In genomic region chr15:102520416-102520815, GRCm38 (mm10) we compare ENCODE assay signal across 12 mouse cellular contexts. TPM values are rescaled to one million over a fixed set of nuclear protein-coding genes. Genes with fewer than 3 reads are reported as not detected.
DNase-seq lines count a peak whose midpoint lies in the region; ATAC-seq and TF ChIP-seq lines count a peak whose summit lies in the region.
"Had no signal": no experiment of that assay in that cellular context is flagged by ENCODE, and none has a peak within 500 bp of the region (broad histone marks: within the 10 kb centered on the region; RNA-seq: fewer than 3 reads in every experiment).

No protein-coding gene starts in this region.

- no peak overlapping the region for H3K4me2 ChIP-seq in kidney, postnatal 0 days (ENCODE audit: low read length)
- H3K4me2 ChIP-seq: hindbrain, embryonic 15.5 days had no signal

- no peak for TF ChIP-seq CTCF in gastrocnemius, adult 2 months (IDR thresholded peaks at IDR 0.05)
- no peak for TF ChIP-seq CTCF in kidney, postnatal 0 days (IDR thresholded peaks at IDR 0.05; ENCODE audit: low read depth)

- intact Hi-C loops in gastrocnemius, adult 2 months (cut with DNase I) = no loop called here
- intact Hi-C loops in left cerebral cortex, postnatal 25 days (cut with DNase I) = no loop called here

- ATAC-seq in kidney, postnatal 0 days (replicated peaks; ENCODE audit: low FRiP score, low read depth) = no peak

- DNase-seq in gastrocnemius, adult 2 months = no peak
- DNase-seq in gastrocnemius, adult 18-20 months (ENCODE audit: low spot score) = no peak
- no peak for DNase-seq in kidney, postnatal 0 days (ENCODE audit: low spot score)
- no peak for DNase-seq in kidney, adult 9 months
- DNase-seq in c-Kit-positive CD71-positive TER-119-positive erythroid progenitor cells, embryonic 14.5 days (ENCODE audit: low spot score) = peak; percentile 70
- DNase-seq in left cerebral cortex, postnatal 25 days (ENCODE audit: low spot score in 2 of 2) = no peak
- no peak for DNase-seq in right cerebral cortex, postnatal 36 days (ENCODE audit: low spot score in 2 of 2)
- DNase-seq: lung, embryonic 14.5 days had no signal

- WGBS in kidney, postnatal 0 days = 79% methylated on average over 4 of the region's 4 CpGs
- 0% methylated on average over 2 of the region's 4 CpGs for WGBS in macrophage (ENCODE audit: missing documents)

- no peaks in the 10 kb centered on the region for H3K27me3 ChIP-seq in kidney, postnatal 0 days (ENCODE audit: insufficient read depth, low read length)
- H3K27me3 ChIP-seq: hindbrain, embryonic 15.5 days had no signal

- no peaks in the 10 kb centered on the region for H3K9me3 ChIP-seq in kidney, postnatal 0 days (replicated peaks; ENCODE audit: low read length)
- H3K9me3 ChIP-seq: hindbrain, embryonic 15.5 days had no signal

- H3K27ac ChIP-seq in gastrocnemius, adult 2 months = 0 out of 2 replicates have a peak overlapping the region, but pooled peaks have one; percentile 24
- no peak overlapping the region for H3K27ac ChIP-seq in kidney, postnatal 0 days
- H3K27ac ChIP-seq in macrophage = peak overlapping the region; percentile 79
- H3K27ac ChIP-seq: hindbrain, embryonic 15.5 days had no signal

- peaks cover 14% of the 10 kb centered on the region for H3K4me1 ChIP-seq in kidney, postnatal 0 days (replicated peaks; ENCODE audit: insufficient read depth, low read length)

- peaks cover 30% of the 10 kb centered on the region for H3K79me2 ChIP-seq in macrophage (ENCODE audit: inconsistent target)

- no peak overlapping the region for H3K4me3 ChIP-seq in gastrocnemius, adult 2 months
- no peak overlapping the region for H3K4me3 ChIP-seq in kidney, postnatal 0 days (replicated peaks; ENCODE audit: low read depth, low read length)
- no peak overlapping the region for H3K4me3 ChIP-seq in macrophage (ENCODE audit: inconsistent target)

- H3K9ac ChIP-seq in kidney, postnatal 0 days (ENCODE audit: low read depth, low read length) = peak overlapping the region; percentile 6; the same call in 1 of the 2 replicates
- H3K9ac ChIP-seq: lung, embryonic 14.5 days had no signal

- H3K36me3 ChIP-seq in kidney, postnatal 0 days (ENCODE audit: insufficient read depth, low read length) = peaks cover 9% of the 10 kb centered on the region
- peaks cover 25% of the 10 kb centered on the region for H3K36me3 ChIP-seq in macrophage (ENCODE audit: inconsistent target)

RNA-seq across cellular contexts. Expression of gene Tarbp2, which starts 2.4 kb away (rescaled TPM):
- total RNA-seq in gastrocnemius, adult 2 months (2021) = 10 to 100 TPM; 33.0 to 37.0 TPM
- 10 to 100 TPM; 28.2 to 33.3 TPM for total RNA-seq in gastrocnemius, adult 18-20 months (2021)
- polyA plus RNA-seq in kidney, postnatal 0 days (2015; fragmentation: Nextera tagmentation; extraction: Ambion mirVana) = 57.2 and 59.2 TPM in 2 replicates
- 100 to 1,000 TPM in 6 of 26 experiments, 10 to 100 TPM in 20; 28.2 to 117 (median 78.1) TPM for total RNA-seq in macrophage (2018; cell fraction: chromatin; rRNA removed)
- total RNA-seq in macrophage (2018; cell fraction: cytosol; rRNA removed) = 10 to 100 TPM; 16.6 to 35.0 (median 25.0) TPM
- 10 to 100 TPM; 32.4 to 69.6 (median 49.7) TPM for total RNA-seq in macrophage (2018; cell fraction: nucleus; rRNA removed)
- polyA plus RNA-seq in macrophage (2018) = 12.9 to 30.0 TPM (median 24.7 TPM) in 3 replicates
- 10 to 100 TPM; 26.9 to 28.8 TPM for total RNA-seq in left cerebral cortex, postnatal 25 days (2021)

RNA-seq across cellular contexts. Expression of gene Map3k12, which starts 3.6 kb away (rescaled TPM):
- total RNA-seq in gastrocnemius, adult 2 months (2021) = 1 to 10 TPM; 1.3 to 1.6 TPM
- total RNA-seq in gastrocnemius, adult 18-20 months (2021) = 1 to 10 TPM in 1 of 2 experiments, under 1 TPM in 1; 0.82 to 1.5 TPM
- 7.8 and 8.1 TPM in 2 replicates for polyA plus RNA-seq in kidney, postnatal 0 days (2015; fragmentation: Nextera tagmentation; extraction: Ambion mirVana)
- total RNA-seq in macrophage (2018; cell fraction: chromatin; rRNA removed) = 10 to 100 TPM in 17 of 26 experiments, 1 to 10 TPM in 9; 1.8 to 34.0 (median 13.6) TPM
- 1 to 10 TPM; 1.7 to 7.0 (median 5.0) TPM for total RNA-seq in macrophage (2018; cell fraction: cytosol; rRNA removed)
- 10 to 100 TPM in 11 of 26 experiments, 1 to 10 TPM in 15; 2.0 to 26.8 (median 9.3) TPM for total RNA-seq in macrophage (2018; cell fraction: nucleus; rRNA removed)
- 4.7 to 7.1 TPM (median 5.2 TPM) in 3 replicates for polyA plus RNA-seq in macrophage (2018)
- 10 to 100 TPM; 93.6 to 96.2 TPM for total RNA-seq in left cerebral cortex, postnatal 25 days (2021)

RNA-seq across cellular contexts. Expression of gene Npff, which starts 4.3 kb away (rescaled TPM):
- total RNA-seq in gastrocnemius, adult 2 months (2021) = 1 to 10 TPM; 2.6 TPM
- 1 to 10 TPM; 1.5 to 1.8 TPM for total RNA-seq in gastrocnemius, adult 18-20 months (2021)
- 1.6 TPM in 2 replicates for polyA plus RNA-seq in kidney, postnatal 0 days (2015; fragmentation: Nextera tagmentation; extraction: Ambion mirVana)
- 10 to 100 TPM in 21 of 26 experiments, 1 to 10 TPM in 5; 2.7 to 23.6 (median 14.7) TPM for total RNA-seq in macrophage (2018; cell fraction: chromatin; rRNA removed)
- total RNA-seq in macrophage (2018; cell fraction: cytosol; rRNA removed) = 1 to 10 TPM in 4 of 26 experiments, under 1 TPM in 13, not detected in 9; 0.22 to 1.8 (median 0.51) TPM
- total RNA-seq in macrophage (2018; cell fraction: nucleus; rRNA removed) = 10 to 100 TPM in 16 of 26 experiments, 1 to 10 TPM in 10; 2.9 to 26.2 (median 12.6) TPM
- 0.41 to 1.8 TPM (median 1.0 TPM) in 3 replicates for polyA plus RNA-seq in macrophage (2018)
- total RNA-seq in left cerebral cortex, postnatal 25 days (2021) = 1 to 10 TPM; 2.6 to 2.7 TPM
- total RNA-seq: monocyte, adult 5-6 weeks had no signal

RNA-seq across cellular contexts. Expression of gene Gm10337, which starts 16.9 kb away (rescaled TPM):
- not detected for total RNA-seq in gastrocnemius, adult 2 months (2021)
- total RNA-seq in gastrocnemius, adult 18-20 months (2021) = not detected
- 1.8 TPM in 1 of 2 replicates, not detected in the other for polyA plus RNA-seq in kidney, postnatal 0 days (2015; fragmentation: Nextera tagmentation; extraction: Ambion mirVana)
- total RNA-seq in macrophage (2018; cell fraction: chromatin; rRNA removed) = not detected
- total RNA-seq in macrophage (2018; cell fraction: cytosol; rRNA removed) = not detected
- total RNA-seq in macrophage (2018; cell fraction: nucleus; rRNA removed) = not detected
- polyA plus RNA-seq in macrophage (2018) = not detected in 3 replicates
- not detected for total RNA-seq in left cerebral cortex, postnatal 25 days (2021)
- total RNA-seq: layer of hippocampus, postnatal 25 days; monocyte, adult 5-6 weeks had no signal
- polyA plus RNA-seq: lung, embryonic 14.5 days had no signal

RNA-seq across cellular contexts. Expression of gene Pcbp2, which starts 50.1 kb away (rescaled TPM):
- total RNA-seq in gastrocnemius, adult 2 months (2021) = 100 to 1,000 TPM; 401 to 459 TPM
- 100 to 1,000 TPM; 403 to 410 TPM for total RNA-seq in gastrocnemius, adult 18-20 months (2021)
- 185 and 191 TPM in 2 replicates for polyA plus RNA-seq in kidney, postnatal 0 days (2015; fragmentation: Nextera tagmentation; extraction: Ambion mirVana)
- 100 to 1,000 TPM; 282 to 698 (median 421) TPM for total RNA-seq in macrophage (2018; cell fraction: chromatin; rRNA removed)
- 100 to 1,000 TPM; 519 to 726 (median 593) TPM for total RNA-seq in macrophage (2018; cell fraction: cytosol; rRNA removed)
- 100 to 1,000 TPM; 274 to 476 (median 355) TPM for total RNA-seq in macrophage (2018; cell fraction: nucleus; rRNA removed)
- polyA plus RNA-seq in macrophage (2018) = 469 to 548 TPM (median 534 TPM) in 3 replicates
- 100 to 1,000 TPM; 464 to 469 TPM for total RNA-seq in left cerebral cortex, postnatal 25 days (2021)

Comparison
In these comparisons a context has a peak if more than half of its experiments do, and no peak if none do; other contexts are left out.
1. RNA of gene Map3k12, which starts 3.6 kb away (total RNA-seq): 93.6 to 96.2 TPM in left cerebral cortex, postnatal 25 days; 1.3 to 1.6 TPM in gastrocnemius, adult 2 months and 0.82 to 1.5 TPM in gastrocnemius, adult 18-20 months; every median in the first group is over 10 times any median in the second.